Mouse (Mus musculus): ENCODE results near the gene Kyat1. TPM values are rescaled to one million over a fixed set of nuclear protein-coding genes. Genes with fewer than 3 reads are reported as not detected.

The Kyat1 gene
- polyA plus RNA-seq, 1 experiment from 2014 or later: 13.1 TPM

DNA sequence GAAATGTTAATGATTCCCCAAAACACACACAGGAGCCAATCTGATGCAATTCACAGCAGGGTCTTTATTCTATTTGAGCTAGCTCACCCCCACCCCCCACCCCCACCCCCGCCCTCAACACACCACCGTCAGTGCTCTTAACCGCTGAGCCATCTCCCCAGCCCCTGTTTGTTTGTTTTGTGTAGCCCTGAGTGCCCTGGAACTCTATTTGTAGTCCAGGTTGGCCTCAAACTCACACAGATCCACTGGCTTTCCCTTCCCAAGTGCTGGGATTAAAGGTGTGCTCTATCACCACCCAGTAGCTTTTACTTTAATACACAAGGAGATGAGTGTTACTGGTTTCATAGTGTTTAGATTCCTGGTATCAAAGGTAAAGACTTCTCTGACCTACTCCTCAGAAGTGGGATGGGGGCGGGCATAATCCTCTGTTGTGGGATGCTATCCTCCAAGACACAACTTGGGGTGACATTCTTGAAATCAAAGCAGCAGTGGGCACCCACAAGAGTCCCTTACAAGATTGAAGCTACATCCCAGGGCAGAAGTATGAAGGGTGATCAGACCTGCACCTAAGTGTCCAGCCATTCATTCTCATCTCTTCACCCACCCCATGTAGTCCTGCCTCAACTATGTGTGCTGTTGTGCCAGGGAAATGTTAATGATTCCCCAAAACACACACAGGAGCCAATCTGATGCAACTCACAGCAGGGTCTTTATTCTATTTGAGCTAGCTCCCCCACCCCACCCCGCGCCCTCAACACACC lies 5.9 kb upstream of the Kyat1 start:
- Histone ChIP-seq H3K36me3 (no peaks in the 10 kb centered on the region), H3K4me1 (replicated peaks) (peaks cover 4% of the 10 kb centered on the region), H3K27me3 (no peaks in the 10 kb centered on the region), H3K27ac (replicated peaks) (no peak overlapping the region), H3K9ac (no peak overlapping the region), H3K9me3 (no peaks in the 10 kb centered on the region), H3K4me3 (no peak overlapping the region), H3K4me2 (no peak overlapping the region)
- no peak for ATAC-seq (ENCODE audit: low read depth)
- whole genome bisulfite sequencing: 69% methylated on average over 6 of the region's 6 CpGs

DNA sequence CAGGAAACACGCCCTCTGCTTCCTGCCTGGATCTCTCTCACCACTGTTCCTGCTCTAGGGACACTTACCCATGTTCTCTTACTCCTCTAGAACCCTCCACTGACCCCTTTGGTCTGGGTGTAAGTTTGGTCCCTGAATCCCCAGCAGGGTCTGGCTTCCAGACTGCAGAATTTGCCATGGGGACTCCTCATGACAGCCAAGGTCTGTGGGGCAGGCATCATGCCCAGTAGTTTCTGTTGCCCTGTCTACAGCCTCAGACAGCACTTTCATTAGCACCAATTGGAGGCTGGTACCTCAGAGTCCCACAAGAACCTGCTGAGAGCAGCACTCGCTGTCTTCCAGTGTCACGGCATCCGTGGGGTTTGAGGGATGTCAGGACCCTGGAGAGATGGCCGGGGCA lies 2.2 kb upstream of the Kyat1 start:
- Histone ChIP-seq H3K27ac (replicated peaks) (no peak overlapping the region), H3K4me2 (no peak overlapping the region), H3K4me1 (replicated peaks) (peaks cover 22% of the 10 kb centered on the region), H3K36me3 (no peaks in the 10 kb centered on the region), H3K9ac (no peak overlapping the region), H3K9me3 (no peaks in the 10 kb centered on the region), H3K27me3 (no peaks in the 10 kb centered on the region), H3K4me3 (no peak overlapping the region)
- ATAC-seq (ENCODE audit: low read depth): no peak
- 74% methylated on average over 5 of the region's 5 CpGs for WGBS

DNA sequence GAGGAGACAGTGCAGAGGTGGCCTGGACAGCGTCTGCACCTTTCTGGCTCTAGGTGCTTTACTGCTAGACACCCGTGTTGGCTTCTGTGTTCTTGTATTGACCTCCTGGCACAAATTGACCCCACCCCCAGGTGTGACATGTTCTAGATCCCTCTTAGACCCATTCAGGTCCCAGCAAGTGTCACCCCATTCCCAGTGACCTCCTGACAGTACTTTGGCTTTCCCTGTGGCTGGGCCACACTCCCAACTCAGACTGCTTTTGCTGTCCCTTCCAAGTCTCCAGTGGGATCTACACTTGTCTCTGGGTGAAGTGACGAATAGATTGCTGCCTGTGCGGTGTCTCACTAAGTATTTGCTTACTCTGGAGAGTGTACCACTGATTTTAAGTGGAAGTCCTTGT lies 1.8 kb upstream of the Kyat1 start:
- 77% methylated on average over 4 of the region's 4 CpGs for WGBS
- no peak for ATAC-seq (ENCODE audit: low read depth)
- Histone ChIP-seq H3K9me3 (no peaks in the 10 kb centered on the region), H3K4me3 (no peak overlapping the region), H3K4me1 (replicated peaks) (peaks cover 22% of the 10 kb centered on the region), H3K27me3 (no peaks in the 10 kb centered on the region), H3K27ac (replicated peaks) (no peak overlapping the region), H3K9ac (no peak overlapping the region), H3K36me3 (no peaks in the 10 kb centered on the region), H3K4me2 (no peak overlapping the region)

DNA sequence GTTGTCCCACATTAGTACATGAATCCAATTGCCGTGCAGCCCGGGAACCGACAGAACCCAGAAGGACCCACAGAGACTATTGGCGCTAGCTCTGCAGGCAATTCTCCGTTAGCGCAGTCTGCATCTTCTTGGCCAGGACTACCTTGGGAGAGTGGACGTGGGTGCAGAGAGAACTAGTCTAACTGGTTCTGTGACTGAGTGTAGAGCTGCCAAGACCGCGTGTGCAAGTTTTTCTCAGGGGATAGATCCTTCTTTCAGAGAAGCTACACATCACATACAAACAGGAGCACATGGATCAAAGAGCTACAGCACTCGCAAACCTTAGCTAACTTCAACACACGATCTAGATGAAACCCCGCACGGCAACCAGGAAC lies 405 bp downstream of the Kyat1 start:
- 2% methylated on average over 13 of the region's 13 CpGs for WGBS
- Histone ChIP-seq H3K4me3 (peak overlapping the region; percentile 64), H3K36me3 (no peaks in the 10 kb centered on the region), H3K27me3 (no peaks in the 10 kb centered on the region), H3K27ac (replicated peaks) (peak overlapping the region; percentile 85), H3K4me2 (peak overlapping the region; percentile 84), H3K9ac (peak overlapping the region; percentile 76), H3K4me1 (replicated peaks) (peaks cover 22% of the 10 kb centered on the region), H3K9me3 (no peaks in the 10 kb centered on the region)
- ATAC-seq (ENCODE audit: low read depth): peak; percentile 55

DNA sequence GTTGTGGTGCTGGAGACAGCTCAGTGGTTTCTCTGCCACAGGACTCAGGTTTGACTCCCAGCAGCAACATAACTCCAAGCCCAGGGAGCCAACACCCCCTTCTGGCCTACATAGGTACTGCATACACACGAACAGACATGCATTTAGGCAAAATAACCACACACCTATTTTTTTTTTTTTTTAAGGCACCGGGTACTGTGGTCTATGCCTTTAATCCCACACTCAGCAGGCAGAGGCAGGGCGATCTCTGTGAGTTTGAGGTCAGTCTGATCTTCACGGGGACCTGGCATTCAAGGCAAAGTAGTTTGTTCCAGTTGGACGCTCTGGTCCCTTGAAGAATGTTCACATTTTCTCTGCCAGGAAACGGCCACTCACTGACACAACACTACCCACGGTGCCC lies 2.2 kb downstream of the Kyat1 start:
- Histone ChIP-seq H3K27ac (replicated peaks) (no peak overlapping the region), H3K4me3 (no peak overlapping the region), H3K4me2 (no peak overlapping the region), H3K4me1 (replicated peaks) (peaks cover 22% of the 10 kb centered on the region), H3K9ac (no peak overlapping the region), H3K9me3 (no peaks in the 10 kb centered on the region), H3K27me3 (no peaks in the 10 kb centered on the region), H3K36me3 (no peaks in the 10 kb centered on the region)
- ATAC-seq (ENCODE audit: low read depth): no peak
- WGBS: 83% methylated on average over 7 of the region's 7 CpGs

DNA sequence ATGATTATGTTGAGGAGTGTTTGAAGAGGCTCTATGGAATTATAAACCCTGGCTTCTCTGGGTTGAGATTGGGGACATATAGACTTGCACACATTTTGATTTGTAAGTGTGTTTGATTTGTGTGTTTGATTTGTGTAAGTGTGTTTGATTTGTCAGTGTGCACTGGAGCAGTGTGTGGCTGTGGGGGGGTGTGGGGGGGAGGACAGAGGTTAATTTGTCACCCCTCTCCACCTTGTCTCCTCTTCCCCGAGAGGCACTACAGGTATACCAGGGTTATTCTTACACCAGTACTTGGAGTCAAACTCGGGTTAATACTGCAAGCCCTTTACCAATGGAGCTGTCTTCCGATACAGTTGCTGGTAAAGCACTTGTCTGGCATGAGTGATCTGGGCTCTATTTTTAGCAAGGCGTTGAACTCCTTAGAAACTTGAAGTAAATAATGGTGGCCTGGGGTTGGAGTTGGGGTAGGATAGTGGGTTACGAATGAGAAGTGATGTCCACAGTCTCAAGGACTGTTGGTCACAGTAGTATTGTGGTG lies 5.2 kb downstream of the Kyat1 start:
- peaks cover 12% of the 10 kb centered on the region for H3K4me1 ChIP-seq (replicated peaks)
- no peak overlapping the region for H3K9ac ChIP-seq
- H3K9me3 ChIP-seq: no peaks in the 10 kb centered on the region
- H3K4me2 ChIP-seq: no peak overlapping the region
- no peak for ATAC-seq (ENCODE audit: low read depth)
- no peaks in the 10 kb centered on the region for H3K36me3 ChIP-seq
- H3K27ac ChIP-seq (replicated peaks): no peak overlapping the region
- no peaks in the 10 kb centered on the region for H3K27me3 ChIP-seq
- H3K4me3 ChIP-seq: no peak overlapping the region
- WGBS: 82% methylated on average over 5 of the region's 5 CpGs

DNA sequence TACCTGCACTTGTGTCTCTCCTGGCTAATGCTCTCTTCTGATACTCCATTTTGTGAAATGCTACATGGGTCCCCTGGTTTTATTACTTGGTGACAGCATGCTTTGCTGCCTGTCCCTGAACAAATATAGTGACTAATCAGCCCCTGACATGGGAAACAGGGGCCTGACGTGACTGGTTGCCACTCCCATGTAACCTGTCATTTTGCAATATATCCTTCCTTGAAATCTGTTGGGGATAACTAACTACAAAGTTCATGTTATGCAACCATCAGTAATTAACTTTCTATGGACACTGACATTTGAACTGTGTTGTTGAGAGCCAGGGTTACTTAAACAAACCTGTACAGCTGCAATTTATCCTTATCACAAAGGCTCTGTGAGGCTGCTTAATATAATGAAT lies 5.7 kb downstream of the Kyat1 start:
- Histone ChIP-seq H3K4me2 (no peak overlapping the region), H3K27ac (replicated peaks) (no peak overlapping the region), H3K36me3 (no peaks in the 10 kb centered on the region), H3K9ac (no peak overlapping the region), H3K4me3 (no peak overlapping the region), H3K27me3 (no peaks in the 10 kb centered on the region), H3K9me3 (no peaks in the 10 kb centered on the region), H3K4me1 (replicated peaks) (peaks cover 12% of the 10 kb centered on the region)
- 84% methylated on average over 1 of the region's 1 CpGs for WGBS
- no peak for ATAC-seq (ENCODE audit: low read depth)

DNA sequence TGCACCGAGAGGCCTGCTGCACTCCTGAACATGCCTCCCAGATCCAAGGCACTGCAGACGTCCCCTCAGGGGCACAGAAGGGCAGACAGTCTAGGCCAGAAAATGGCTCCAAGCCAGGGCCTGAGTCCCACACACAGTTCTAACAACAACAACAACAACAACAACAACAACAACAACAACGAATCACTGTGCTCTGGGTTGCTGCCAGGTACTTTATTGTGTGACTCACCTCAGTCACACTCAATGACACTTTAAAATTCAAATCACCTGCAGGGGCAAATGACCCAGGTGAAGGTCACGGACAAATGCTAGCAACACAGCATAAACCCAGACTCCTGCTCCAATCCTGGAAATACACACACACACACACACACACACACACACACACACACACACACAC lies 7.6 kb downstream of the Kyat1 start:
- no peaks in the 10 kb centered on the region for H3K4me1 ChIP-seq (replicated peaks)
- no peaks in the 10 kb centered on the region for H3K36me3 ChIP-seq
- no peaks in the 10 kb centered on the region for H3K9me3 ChIP-seq
- no peak overlapping the region for H3K9ac ChIP-seq
- ATAC-seq (ENCODE audit: low read depth): no peak
- H3K4me2 ChIP-seq: no peak overlapping the region
- 74% methylated on average over 4 of the region's 4 CpGs for WGBS
- H3K4me3 ChIP-seq: no peak overlapping the region
- no peak overlapping the region for H3K27ac ChIP-seq (replicated peaks)
- no peaks in the 10 kb centered on the region for H3K27me3 ChIP-seq

DNA sequence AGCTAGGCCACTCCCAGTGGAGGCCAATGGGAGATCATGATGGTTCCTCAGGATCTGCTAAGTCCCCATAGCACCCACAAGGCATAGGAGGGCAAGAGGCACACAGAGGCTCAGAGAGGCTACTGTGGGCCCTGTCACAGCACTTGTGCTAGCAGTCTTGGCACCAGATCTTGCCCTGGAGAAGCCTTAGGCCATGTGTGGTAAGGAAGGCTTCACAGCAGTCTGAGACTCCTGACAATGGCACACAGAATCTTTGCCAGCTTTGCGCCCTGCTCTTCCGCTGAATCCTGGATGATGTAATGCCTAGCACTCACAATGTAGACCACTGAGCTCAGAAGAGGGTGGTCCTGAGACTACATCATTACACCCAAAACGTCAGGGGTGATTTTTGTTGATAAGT lies 11.0 kb downstream of the Kyat1 start:
- Histone ChIP-seq H3K27ac (replicated peaks) (no peak overlapping the region), H3K4me3 (no peak overlapping the region), H3K4me2 (no peak overlapping the region), H3K9ac (no peak overlapping the region), H3K36me3 (peaks cover 5% of the 10 kb centered on the region; the same call in 1 of the 2 replicates), H3K4me1 (replicated peaks) (no peaks in the 10 kb centered on the region), H3K27me3 (no peaks in the 10 kb centered on the region), H3K9me3 (no peaks in the 10 kb centered on the region)
- WGBS: 78% methylated on average over 3 of the region's 3 CpGs
- no peak for ATAC-seq (ENCODE audit: low read depth)

DNA sequence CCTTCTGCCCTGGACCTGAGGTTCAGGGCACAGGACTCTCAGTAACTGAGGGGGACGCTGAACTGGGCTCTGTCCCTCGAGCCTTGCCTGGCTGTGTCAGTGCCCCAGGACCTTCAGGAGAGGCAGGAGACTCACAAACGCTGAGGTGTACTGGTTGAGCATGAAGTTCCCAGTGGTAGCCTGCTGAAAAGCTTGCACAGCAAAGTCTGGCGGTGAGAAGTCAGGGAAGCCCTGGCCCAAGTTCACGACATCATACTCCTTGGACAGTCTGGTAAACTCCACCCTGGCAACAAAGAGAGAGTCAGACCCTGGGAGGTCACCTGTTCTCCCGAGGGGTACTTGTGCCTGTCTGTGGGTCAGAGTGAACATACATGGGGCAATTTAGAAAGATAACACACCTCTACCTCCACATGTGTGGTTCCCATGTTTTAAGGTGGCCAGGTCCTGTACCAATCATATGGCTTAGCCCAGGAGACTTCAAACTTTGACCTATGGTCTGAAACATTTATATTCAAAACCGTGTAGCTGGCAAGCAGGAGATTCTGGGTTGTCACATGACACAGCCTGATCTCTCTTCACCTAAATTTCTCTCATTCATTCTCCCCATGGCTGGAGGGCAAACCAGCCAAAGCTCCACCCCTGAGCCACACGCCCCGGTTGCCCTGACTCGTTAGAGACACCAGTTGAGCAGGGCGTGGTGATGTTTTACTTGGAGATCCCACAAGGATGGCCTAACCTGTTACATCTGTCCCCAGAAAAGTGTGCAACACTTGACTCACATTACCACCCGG lies 13.7 kb downstream of the Kyat1 start:
- Histone ChIP-seq H3K4me1 (replicated peaks) (no peaks in the 10 kb centered on the region), H3K27me3 (no peaks in the 10 kb centered on the region), H3K36me3 (peaks cover 11% of the 10 kb centered on the region), H3K27ac (replicated peaks) (no peak overlapping the region), H3K4me2 (no peak overlapping the region), H3K4me3 (no peak overlapping the region), H3K9ac (no peak overlapping the region), H3K9me3 (no peaks in the 10 kb centered on the region)
- WGBS: 89% methylated on average over 12 of the region's 12 CpGs
- no peak for ATAC-seq (ENCODE audit: low read depth)

DNA sequence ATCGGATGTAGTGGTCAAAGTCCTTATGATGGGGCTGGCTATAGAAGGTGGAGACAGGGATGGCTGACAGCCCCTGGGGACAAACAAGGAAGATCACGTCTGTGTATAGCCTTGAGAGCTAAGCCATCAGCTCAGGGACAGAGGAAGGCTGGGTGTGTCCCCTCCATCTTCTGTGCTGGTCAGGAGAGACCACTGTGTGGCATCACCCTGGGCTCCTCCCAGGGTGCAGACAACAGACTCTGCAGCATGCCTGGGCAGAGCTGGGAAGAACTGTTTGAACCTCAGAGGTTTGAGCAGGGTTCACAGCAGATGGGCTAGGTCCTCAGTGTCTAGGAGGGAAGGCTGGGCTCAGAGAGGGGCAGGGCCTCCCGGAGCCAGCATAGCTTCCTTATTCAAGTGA lies 20.0 kb downstream of the Kyat1 start:
- H3K36me3 ChIP-seq: peaks cover 9% of the 10 kb centered on the region; the same call in 1 of the 2 replicates
- H3K9me3 ChIP-seq: no peaks in the 10 kb centered on the region; the same call in 1 of the 2 replicates
- H3K4me2 ChIP-seq: no peak overlapping the region
- no peaks in the 10 kb centered on the region for H3K27me3 ChIP-seq
- no peak for ATAC-seq (ENCODE audit: low read depth)
- no peak overlapping the region for H3K9ac ChIP-seq
- WGBS: 83% methylated on average over 3 of the region's 3 CpGs
- no peaks in the 10 kb centered on the region for H3K4me1 ChIP-seq (replicated peaks)
- no peak overlapping the region for H3K27ac ChIP-seq (replicated peaks)
- no peak overlapping the region for H3K4me3 ChIP-seq

DNA sequence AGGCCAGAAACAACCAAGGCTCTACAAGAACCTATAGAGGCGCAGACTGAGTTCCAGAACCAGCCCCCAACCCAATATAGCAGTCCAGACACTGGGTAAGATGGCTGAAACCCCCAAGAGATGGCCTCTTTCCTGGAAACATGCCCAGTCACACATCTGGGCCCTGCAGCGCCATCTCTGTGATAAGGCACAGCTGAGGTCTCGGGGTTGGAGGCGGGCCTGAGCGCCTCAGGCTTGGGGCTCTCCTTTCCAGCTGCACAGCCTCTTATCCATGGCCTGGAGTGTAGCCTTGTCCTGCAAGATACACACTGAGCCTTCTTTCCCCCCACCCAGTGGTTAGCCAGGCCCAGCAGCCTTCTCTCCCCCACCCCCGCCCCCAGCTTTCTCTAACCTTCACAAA lies 20.4 kb downstream of the Kyat1 start:
- Histone ChIP-seq H3K4me1 (replicated peaks) (no peaks in the 10 kb centered on the region), H3K36me3 (peaks cover 9% of the 10 kb centered on the region; the same call in 1 of the 2 replicates), H3K4me2 (no peak overlapping the region), H3K27me3 (no peaks in the 10 kb centered on the region), H3K9ac (no peak overlapping the region), H3K27ac (replicated peaks) (no peak overlapping the region), H3K9me3 (no peaks in the 10 kb centered on the region; the same call in 1 of the 2 replicates), H3K4me3 (no peak overlapping the region)
- WGBS: 78% methylated on average over 6 of the region's 6 CpGs
- no peak for ATAC-seq (ENCODE audit: low read depth)
